Mouse (Mus musculus) liver, embryonic 14.5 days (tissue): ENCODE measurements around the gene Ccdc114.

Experiments
- CTCF ChIP-seq: IDR thresholded peaks from 2 replicates; pipeline ENCODE4 v1.5.1; 2016; ENCODE audit warnings: antibody characterized with exemption, low read depth, control low read depth
- EP300 ChIP-seq: IDR thresholded peaks from 2 replicates; pipeline ENCODE4 v1.6.1; 2016; ENCODE audit warnings: antibody characterized with exemption, low read depth

DNA sequence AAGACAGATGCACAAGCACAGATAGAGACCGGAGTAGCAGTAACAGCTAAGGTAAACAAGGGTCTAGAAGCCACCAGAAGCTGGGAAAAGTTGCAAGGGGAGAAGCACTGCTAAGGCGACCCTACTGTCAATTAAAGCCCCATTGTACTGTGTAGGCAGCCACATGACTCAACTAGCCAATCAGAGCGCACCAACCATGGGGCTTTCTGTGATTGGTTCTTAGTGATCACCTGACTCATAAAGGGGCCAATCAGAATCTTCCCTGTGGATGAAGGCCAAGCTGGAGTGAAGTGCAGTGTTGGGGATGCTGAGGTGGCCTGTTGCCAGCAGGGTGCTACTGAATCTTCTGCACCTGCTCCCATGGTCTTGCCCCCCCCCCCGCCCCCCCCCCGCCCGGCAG is 63.0 kb downstream of the Ccdc114 start:
- TF ChIP-seq EP300, result no peak
- TF ChIP-seq CTCF, result no peak
